Mouse (Mus musculus): Measurements from ENCODE around the gene Cd300lg.
A peak's percentile ranks its signal among the peaks of the same experiment; 100 is the strongest.

DNA sequence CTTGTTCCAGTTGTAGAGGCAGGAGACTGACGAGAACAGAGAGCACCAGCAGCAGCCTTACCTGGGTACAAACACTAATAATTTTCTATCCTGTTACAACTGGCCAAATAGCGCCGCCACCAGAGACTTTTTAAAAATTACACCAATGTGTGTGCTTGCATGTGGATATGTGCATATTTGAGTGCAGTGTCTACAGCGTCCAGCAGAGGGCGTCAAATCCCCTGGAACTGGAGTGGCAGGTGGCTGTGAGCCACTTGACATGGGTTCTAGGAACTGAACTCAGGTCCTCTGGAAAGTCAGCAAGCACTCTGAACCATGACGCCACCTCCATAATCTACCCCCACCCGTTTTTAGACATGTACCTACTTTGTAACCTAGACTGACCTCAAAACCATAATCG lies 37.1 kb upstream of the Cd300lg start:
- TF ChIP-seq CTCF (IDR thresholded peaks at IDR 0.05; ENCODE audit: control insufficient read depth, insufficient read depth, insufficient replicate concordance, low read depth, low read length) (peak; percentile 82; the same call in 1 of the 2 replicates), POLR2A (IDR thresholded peaks at IDR 0.05; ENCODE audit: control insufficient read depth, low read depth, low read length) (no peak)

Data from testis, adult 2 months (tissue).